Mouse (Mus musculus): Measurements from ENCODE around the gene Mpped1.

The Mpped1 gene

GRCm38 (mm10) chr15:83883821-83884220, 104.6 kb downstream of the Mpped1 start:
- DNase-seq (ENCODE audit: low read depth, low spot score), result no peak

GRCm38 (mm10) chr15:83884291-83884690, 105.0 kb downstream of the Mpped1 start:
- DNase-seq (ENCODE audit: low read depth, low spot score), result no peak

DNA sequence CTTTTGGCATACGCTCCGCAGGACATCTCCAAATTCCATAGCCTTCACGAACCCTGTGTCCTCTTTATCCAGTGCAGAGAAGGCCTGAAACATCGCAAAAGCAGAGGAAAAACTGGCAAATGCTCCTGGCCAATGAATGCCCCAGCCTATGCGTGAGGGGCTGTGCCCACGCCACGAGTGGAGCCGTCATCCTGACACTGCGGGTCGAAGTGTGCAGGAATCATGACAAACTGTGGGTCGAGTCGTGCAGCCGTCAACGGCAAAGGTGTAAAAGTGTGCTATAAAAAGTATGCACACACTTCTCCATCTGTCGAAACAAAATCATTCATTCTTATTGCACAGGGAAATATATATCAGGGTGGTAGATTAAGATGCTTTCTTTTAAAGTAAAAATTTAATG, 113.6 kb downstream of the Mpped1 start:
- DNase-seq (ENCODE audit: low read depth, low spot score), result no peak

GRCm38 (mm10) chr15:83894261-83894660, 115.0 kb downstream of the Mpped1 start:
- DNase-seq (ENCODE audit: low read depth, low spot score), result no peak

DNA sequence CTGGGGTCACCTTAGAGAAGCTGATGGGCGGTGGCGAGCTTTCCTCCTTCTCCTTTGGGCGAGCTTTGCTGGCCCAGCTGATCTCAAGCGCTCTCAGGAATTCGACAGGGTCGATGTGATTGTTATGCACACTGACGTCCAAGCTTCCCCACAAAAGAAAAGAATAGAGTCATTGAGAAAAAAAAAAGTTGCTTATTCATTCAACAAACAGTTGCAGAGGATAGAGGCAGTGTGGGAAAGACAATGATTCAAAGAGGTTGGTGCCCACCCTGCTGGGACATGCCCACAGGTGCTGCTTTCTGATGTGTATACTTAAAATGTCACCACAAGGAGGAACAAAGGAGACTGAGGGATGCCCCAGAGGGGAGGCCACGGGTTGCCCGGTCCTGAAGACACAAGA, 116.7 kb downstream of the Mpped1 start:
- no peak for DNase-seq (ENCODE audit: low read depth, low spot score)

- DNase-seq (ENCODE audit: low read depth, low spot score), result no peak
Measured at GRCm38 (mm10) chr15:83897286-83897685, 118.0 kb downstream of the Mpped1 start.

DNA sequence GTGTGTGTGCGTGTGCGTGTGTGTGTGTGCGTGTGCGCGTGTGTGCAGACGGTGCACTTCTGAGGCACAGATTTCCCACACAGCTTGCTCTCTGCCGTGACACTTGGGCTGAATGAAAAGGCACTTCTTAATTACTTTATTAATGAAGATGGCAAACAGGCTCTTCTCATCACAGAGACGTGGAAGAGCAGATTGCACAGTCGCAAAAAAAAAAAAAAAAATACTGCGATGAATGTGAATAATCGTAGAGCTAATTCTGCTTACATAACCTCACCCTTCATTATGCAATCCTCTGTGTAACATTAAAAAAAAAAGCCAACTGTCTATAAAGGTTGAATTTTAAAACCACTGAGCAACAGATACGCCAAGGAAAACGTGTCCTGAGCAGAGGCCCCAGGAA, 127.2 kb downstream of the Mpped1 start:
- no peak for DNase-seq (ENCODE audit: low read depth, low spot score)

Data from A20 (cell line).